In genomic region chr11:54961164-54961850, GRCm38 (mm10) we compare ENCODE assay signal across 10 mouse cellular contexts. TPM values are rescaled to one million over a fixed set of nuclear protein-coding genes. Genes with fewer than 3 reads are reported as not detected.
DNase-seq lines count a peak whose midpoint lies in the region; ATAC-seq and TF ChIP-seq lines count a peak whose summit lies in the region.
"Had no signal": no experiment of that assay in that cellular context is flagged by ENCODE, and none has a peak within 500 bp of the region (broad histone marks: within the 10 kb centered on the region; RNA-seq: fewer than 3 reads in every experiment).

No protein-coding gene starts in this region.

- WGBS in heart, embryonic 12.5 days = 64% methylated on average over 6 of the region's 6 CpGs

- no peak for ATAC-seq in heart, embryonic 12.5 days (ENCODE audit: insufficient number of reproducible peaks, low FRiP score)
- ATAC-seq: hindbrain, postnatal 0 days had no signal

- no peaks in the 10 kb centered on the region for H3K9me3 ChIP-seq in heart, embryonic 12.5 days (replicated peaks)
- H3K9me3 ChIP-seq in ES-Bruce4 (replicated peaks; ENCODE audit: control insufficient read depth, insufficient read depth, low read length, poor library complexity, severe bottlenecking) = no peaks in the 10 kb centered on the region
- H3K9me3 ChIP-seq: limb, embryonic 13.5 days; neural tube, embryonic 12.5 days had no signal

- H3K4me1 ChIP-seq in heart, embryonic 12.5 days (replicated peaks) = peaks cover 35% of the 10 kb centered on the region
- peaks cover 20% of the 10 kb centered on the region for H3K4me1 ChIP-seq in ES-Bruce4 (ENCODE audit: control insufficient read depth, insufficient read depth, low read length)
- H3K4me1 ChIP-seq: neural tube, embryonic 12.5 days had no signal

- no peak for TF ChIP-seq CTCF in ES-Bruce4 (IDR thresholded peaks at IDR 0.05; ENCODE audit: low read depth, low read length)

- TF ChIP-seq EP300 in ES-Bruce4 (IDR thresholded peaks at IDR 0.05; ENCODE audit: insufficient read depth, low read depth, low read length) = no peak

- no peak overlapping the region for H3K27ac ChIP-seq in heart, embryonic 12.5 days (ENCODE audit: poor library complexity, severe bottlenecking)
- peak overlapping the region; percentile 15; the same call in 1 of the 2 replicates for H3K27ac ChIP-seq in ES-Bruce4 (ENCODE audit: insufficient read depth, low read length)
- H3K27ac ChIP-seq: hindbrain, postnatal 0 days; limb, embryonic 13.5 days; neural tube, embryonic 12.5 days had no signal

- H3K9ac ChIP-seq in heart, embryonic 12.5 days = no peak overlapping the region
- H3K9ac ChIP-seq in ES-Bruce4 (ENCODE audit: low read depth, poor library complexity, severe bottlenecking) = no peak overlapping the region; the same call in none of the 2 replicates
- H3K9ac ChIP-seq: limb, embryonic 13.5 days; neural tube, embryonic 12.5 days had no signal

- H3K4me2 ChIP-seq in heart, embryonic 12.5 days = no peak overlapping the region
- H3K4me2 ChIP-seq: limb, embryonic 13.5 days; neural tube, embryonic 12.5 days had no signal

- H3K4me3 ChIP-seq in heart, embryonic 12.5 days = no peak overlapping the region
- H3K4me3 ChIP-seq in ES-Bruce4 (ENCODE audit: low read depth, low read length) = no peak overlapping the region
- H3K4me3 ChIP-seq: limb, embryonic 13.5 days; neural tube, embryonic 12.5 days had no signal

- DNase-seq in heart, adult 9 months (ENCODE audit: low spot score in 2 of 2) = peak; percentile 27 to 41
- DNase-seq in 3T3-L1 (ENCODE audit: low read depth, low spot score) = peak; percentile 29
- DNase-seq in induced T-regulatory cell, adult 2 months (ENCODE audit: low read depth) = peak; percentile 81
- DNase-seq in cerebellum, adult 9-11 months = no peak
- no peak for DNase-seq in lung, postnatal 10 days

- no peaks in the 10 kb centered on the region for H3K36me3 ChIP-seq in heart, embryonic 12.5 days
- H3K36me3 ChIP-seq in ES-Bruce4 (ENCODE audit: control insufficient read depth, insufficient read depth, low read length, poor library complexity, severe bottlenecking) = no peaks in the 10 kb centered on the region
- H3K36me3 ChIP-seq: limb, embryonic 13.5 days; neural tube, embryonic 12.5 days had no signal

- no peaks in the 10 kb centered on the region for H3K27me3 ChIP-seq in heart, embryonic 12.5 days (replicated peaks)
- no peaks in the 10 kb centered on the region for H3K27me3 ChIP-seq in ES-Bruce4 (ENCODE audit: control insufficient read depth, insufficient read depth, low read length, poor library complexity, severe bottlenecking)
- H3K27me3 ChIP-seq: limb, embryonic 13.5 days; neural tube, embryonic 12.5 days had no signal

- no peak for TF ChIP-seq POLR2A in ES-Bruce4 (IDR thresholded peaks at IDR 0.05; ENCODE audit: insufficient read depth, low read length)

RNA-seq across cellular contexts. Expression of gene Tnip1, which starts 1.4 kb away (rescaled TPM):
- polyA plus RNA-seq in heart, embryonic 12.5 days (2016; fragmentation: Nextera tagmentation; extraction: Ambion mirVana) = 23.1 and 23.6 TPM in 2 replicates
- 33.2 and 42.6 TPM in 2 replicates for polyA plus RNA-seq in ES-Bruce4 (2011; ENCODE audit: insufficient read depth, insufficient read length, low read depth, missing spikeins)

RNA-seq across cellular contexts. Expression of gene Gpx3, which starts 59.1 kb away (rescaled TPM):
- 1,404 and 1,433 TPM in 2 replicates for polyA plus RNA-seq in heart, embryonic 12.5 days (2016; fragmentation: Nextera tagmentation; extraction: Ambion mirVana)
- polyA plus RNA-seq in ES-Bruce4 (2011; ENCODE audit: insufficient read depth, insufficient read length, low read depth, missing spikeins) = 50.8 and 52.4 TPM in 2 replicates

Comparison
In these comparisons a context has a peak if more than half of its experiments do, and no peak if none do; other contexts are left out.
1. DNase-seq: peak in heart, adult 9 months (2 of 2), 3T3-L1 (single experiment) and induced T-regulatory cell, adult 2 months (single experiment); none in cerebellum, adult 9-11 months (single experiment) and lung, postnatal 10 days (single experiment).
2. RNA of gene Gpx3, which starts 59.1 kb away (polyA plus RNA-seq): 1,404 to 1,433 TPM in heart, embryonic 12.5 days; 50.8 to 52.4 TPM in ES-Bruce4; every median in the first group is over 10 times any median in the second.